Mouse (Mus musculus): ENCODE results near the gene Olfr9.

DNA sequence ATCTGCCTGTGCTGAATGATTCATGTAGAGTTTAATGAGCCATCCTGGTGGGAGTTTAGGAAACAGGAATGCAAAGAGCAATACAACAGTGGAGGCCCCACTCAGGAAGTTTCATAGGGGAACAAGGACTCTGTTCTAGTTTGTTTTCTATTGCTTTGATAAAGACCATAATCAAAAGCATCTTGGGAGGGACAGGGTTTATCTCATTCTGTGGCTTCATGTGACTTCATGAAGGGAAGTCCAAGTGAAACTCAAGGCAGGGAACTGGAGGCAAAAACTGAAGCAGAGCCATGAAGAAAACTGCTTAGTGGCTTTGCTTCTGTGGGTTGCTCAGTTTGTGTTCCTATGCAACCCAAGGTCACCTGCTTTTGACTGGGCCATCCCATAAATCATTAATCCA lies 25.2 kb downstream of the Olfr9 start:
- TF ChIP-seq CTCF (IDR thresholded peaks at IDR 0.05; ENCODE audit: low read depth) (no peak), EP300 (IDR thresholded peaks at IDR 0.05; ENCODE audit: low read depth) (no peak)

Data from heart, postnatal 0 days (tissue).